Mouse (Mus musculus): ENCODE data around the gene Gm6309.
"Not testable (repeated sequence)": the region's sequence is repeated elsewhere in the genome, so short reads cannot be mapped to it uniquely, and the experiment has no call there.

The Gm6309 gene

DNA sequence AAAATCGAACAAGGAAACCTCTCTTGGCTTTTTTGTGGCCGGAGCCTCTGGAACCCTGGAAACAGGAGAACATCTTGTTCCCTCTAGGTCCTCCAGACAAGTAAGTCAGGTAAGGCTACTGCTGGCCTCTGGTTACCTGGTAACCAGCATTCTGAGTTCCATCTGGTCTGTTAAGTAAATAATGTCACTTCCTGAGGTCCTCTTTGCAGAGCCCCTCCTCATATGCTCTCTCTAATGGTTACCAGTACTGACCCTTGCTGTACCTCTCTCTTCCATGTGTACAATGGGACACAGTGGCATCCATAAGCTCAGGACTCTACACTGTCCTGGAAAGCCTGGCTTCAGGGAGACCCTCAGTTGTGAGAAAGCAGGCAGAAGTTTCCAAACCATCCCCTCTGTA is at the start of gene Gm6309:
Gene Gm6309, minus strand, starts transcription at position 101 of the 400 bp plus-strand sequence.
- DNase-seq = not testable (repeated sequence)

DNA sequence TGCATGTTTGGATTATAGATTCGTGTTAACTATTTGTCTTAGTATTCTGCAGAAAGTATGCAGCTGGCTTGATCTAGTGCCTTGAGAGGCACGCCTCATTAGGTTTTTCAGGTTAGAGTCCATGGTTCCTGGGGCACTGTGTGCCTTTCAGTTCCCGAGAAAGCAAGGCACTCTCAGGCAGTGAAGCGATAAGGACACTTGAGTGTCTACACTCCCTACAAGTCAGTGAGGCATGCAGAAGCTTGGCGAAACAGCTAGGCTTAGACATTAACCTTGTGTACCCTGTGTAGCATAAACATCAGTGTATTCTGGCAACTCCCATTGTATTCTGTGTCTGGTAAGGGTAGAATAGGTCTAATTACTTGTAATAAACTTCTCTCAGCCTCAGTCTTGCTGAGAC is 35.0 kb upstream of the Gm6309 start:
- DNase-seq = no peak

DNA sequence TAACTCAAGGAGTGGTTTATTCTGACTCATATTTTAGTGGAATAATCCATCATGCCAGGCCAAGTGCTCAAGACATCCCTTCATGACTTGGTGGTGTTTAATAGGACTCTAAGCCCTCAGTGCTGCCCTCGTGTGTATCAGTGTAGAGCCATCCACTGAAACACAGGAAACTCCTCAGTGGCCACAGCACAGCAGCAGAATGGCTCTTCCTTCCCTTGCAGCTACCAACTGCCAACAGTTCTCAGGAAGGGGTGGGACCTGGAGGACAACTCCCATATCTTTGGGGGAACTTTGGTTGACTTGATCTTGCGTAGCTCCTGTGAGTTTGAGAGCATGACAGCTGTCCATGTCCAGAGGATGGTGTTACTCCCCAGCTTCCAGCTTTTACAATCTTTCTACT is 33.4 kb upstream of the Gm6309 start:
- no peak for DNase-seq

DNA sequence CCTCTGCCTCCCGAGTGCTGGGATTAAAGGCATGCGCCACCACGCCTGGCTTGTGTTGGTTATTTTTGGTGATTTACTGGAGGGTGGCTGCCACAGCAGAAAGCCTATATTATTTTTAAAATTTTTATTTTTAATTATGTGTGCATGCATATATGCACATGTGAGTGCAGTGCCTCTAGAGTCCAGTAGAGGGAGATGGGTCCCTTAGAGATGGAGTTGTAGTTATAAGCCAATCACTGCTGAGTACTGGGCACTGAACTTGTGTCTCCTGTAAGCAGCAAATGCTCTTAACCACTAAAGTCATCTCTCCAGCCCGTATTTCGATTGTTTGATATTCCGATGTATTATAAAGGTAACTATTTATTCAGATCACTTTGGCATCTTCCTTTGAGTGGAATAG is 30.1 kb upstream of the Gm6309 start:
- no peak for DNase-seq

DNA sequence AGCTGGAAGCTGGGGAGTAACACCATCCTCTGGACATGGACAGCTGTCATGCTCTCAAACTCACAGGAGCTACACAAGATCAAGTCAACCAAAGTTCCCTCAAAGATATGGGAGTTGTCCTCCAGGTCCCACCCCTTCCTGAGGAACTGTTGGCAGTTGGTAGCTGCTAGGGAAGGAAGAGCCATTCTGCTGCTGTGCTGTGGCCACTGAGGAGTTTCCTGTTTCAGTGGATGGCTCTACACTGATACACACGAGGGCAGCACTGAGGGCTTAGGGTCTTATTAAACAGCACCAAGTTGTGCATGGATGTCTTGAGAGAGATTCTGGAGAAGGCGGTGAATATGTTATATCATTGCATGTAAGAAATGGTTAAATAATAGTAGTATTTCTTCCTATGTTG is 29.0 kb upstream of the Gm6309 start:
- DNase-seq = no peak

DNA sequence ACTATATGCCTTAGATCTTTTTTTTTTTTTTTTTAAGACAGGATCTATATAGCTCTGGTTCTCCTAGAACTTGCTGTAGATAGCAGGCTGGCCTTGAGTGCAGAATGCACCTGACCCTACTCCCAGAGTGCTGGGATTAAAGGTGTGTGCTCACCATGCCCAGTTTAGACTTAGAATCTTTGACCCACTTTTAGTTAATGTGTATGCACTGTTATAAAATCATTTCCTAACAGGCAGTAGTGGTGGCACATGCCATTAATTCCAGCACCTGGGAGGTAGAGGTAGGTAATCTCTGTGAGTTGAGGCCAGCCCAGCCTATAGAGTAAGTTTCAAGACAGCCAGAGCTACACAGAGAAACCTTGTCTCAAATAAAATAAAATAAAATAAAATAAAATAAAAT is 28.6 kb upstream of the Gm6309 start:
- DNase-seq = no peak

DNA sequence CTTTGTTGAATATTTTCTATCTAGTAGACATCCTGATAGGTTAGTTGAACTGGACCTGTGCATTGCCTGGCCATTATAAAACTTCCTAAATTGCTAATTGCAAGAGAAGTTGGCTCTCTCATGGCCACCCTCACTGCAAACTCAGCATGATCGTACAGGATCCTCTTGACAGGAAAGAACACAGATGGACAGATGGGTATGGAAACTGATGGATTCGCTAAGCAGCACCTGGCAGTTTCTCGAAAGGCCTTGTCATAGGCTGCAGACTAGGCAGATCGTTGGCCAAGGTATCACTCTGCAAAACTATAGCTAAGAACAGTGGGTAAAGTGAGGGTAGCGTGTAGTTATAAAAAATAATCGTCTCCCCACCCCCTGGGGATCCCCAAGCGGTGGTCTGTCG is 22.8 kb upstream of the Gm6309 start:
- DNase-seq = no peak

DNA sequence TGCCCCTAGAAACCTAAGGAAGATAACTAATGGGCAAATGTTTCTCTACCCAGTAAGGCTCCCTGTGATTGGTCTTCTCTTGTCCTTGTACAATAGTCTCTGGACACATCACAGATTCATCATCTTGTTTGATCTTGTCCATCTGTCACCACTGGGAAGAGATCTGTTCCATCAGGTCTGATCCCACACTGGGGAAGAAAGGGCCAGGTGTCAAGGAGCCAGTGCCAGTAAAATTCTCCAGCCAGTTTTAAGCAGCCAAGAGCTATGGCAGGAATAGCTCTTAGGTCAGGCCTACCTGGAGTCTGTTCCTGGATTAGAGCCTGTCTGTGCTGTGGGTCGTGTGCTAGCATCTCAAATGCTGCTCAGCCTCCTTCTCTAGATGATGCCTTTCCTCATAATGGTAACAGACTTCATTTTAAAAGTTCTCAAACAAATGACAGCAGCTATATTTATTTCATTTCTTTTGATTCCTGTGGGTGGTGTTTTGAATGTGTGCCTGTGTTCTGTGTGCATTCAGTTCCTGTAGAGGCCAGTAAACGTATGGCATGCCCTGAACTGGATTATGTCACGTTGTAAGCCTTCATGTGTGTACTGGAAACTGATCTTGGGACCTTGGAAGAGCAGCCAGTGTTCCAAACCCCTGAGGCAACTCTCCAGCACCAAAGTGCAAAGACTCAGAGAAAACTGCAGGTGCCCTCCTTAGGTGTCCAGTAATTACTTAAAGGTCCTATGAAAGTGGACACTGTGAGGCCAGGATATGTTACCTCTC is 20.2 kb upstream of the Gm6309 start:
- no peak for DNase-seq

DNA sequence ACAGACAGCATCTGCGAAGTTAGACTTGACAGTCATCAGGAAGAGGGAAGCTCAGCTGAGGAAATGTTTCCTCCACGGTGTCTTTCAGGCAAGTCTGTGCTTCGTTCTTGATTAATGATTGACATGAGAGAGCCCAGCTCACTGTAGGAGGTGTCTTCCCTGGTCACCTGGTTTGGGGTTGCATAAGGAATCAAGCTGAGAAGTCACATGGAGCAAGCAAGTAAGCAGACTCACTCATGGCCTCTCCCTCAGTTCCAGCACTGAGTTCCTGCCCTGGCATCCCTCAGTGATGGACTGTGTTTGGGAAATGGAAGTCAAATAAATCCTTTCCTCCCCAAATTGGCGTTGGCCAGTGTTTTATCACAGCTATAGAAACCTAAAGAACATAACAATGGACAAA is 19.6 kb upstream of the Gm6309 start:
- DNase-seq = no peak

DNA sequence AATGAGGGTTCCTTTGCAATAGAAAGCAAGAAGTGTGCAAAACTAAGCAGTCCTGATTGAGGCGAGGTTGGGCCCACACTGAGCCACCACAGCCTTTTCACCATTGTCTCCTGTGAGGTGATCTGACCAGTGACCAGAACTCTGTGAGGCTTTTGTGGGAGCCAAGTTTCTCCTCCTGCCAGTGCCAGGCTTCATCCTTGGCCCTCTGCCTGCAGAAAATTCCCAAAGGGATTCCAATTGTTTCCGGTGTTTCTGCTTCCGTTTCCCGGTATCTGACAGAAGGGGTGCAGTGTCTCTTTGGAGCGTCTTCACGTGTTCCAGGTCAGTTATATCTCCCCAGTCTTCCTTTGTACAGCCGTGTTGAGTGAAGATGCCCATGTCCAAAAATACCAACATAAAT is 18.2 kb upstream of the Gm6309 start:
- DNase-seq = no peak

DNA sequence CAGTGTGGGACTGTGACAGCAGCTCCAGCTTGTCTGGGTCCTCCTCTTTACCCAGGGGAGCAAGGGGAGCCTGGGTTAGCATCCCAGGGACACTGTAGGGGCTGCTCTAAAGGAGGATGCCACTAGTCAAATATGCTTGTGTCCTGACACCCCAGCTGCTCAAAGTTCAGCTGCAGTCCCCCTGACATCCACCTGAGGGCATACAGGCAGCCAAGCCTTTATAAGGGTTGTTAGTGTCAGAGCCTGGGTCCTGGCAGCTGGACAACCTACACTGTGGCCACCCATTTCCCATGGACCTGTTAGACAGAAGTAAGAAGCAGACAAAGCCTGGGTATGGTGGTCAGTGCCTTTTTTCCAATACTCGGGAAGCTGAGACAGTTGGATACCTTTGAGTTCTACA is 17.6 kb upstream of the Gm6309 start:
- DNase-seq = peak; percentile 12

DNA sequence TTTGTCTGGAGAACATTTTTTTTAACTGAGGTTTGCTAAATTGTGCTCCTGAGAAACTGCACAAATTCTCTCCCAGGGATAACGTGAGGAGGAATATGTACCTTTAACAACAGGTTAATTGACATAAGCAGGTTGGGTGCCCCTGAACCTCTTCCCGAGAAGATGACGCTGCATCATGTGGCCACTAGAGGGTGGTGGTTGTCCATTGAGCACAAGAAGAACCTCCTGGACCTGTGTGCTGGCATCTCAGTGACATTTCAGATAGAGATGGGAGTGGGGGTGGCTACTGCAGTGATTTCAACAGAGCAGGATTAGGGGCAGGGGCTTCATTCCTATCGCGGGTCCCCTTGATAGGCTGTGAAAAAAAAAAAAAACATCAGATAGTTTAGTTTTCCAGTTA is 16.9 kb upstream of the Gm6309 start:
- DNase-seq = peak; percentile 72

DNA sequence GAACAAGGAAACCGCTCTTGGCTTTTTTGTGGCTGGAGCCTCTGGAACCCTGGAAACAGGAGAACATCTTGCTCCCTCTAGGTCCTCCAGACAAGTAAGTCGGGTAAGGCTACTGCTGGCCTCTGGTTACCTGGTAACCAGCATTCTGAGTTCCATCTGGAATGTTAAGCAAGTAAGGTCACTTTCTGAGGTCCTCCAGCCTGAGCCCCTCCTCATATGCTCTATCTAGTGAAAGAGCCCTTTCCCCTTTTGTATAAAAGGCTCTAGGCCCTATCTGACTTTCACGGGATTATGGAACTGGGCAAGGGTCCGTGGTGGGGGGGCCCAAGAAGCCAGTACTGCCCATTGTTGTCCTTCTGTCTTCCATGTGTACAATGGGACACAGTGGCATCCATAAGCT is 14.7 kb upstream of the Gm6309 start, which contains the start of gene 1700001J03Rik:
Gene 1700001J03Rik, minus strand, starts transcription at position 101 of the 400 bp plus-strand sequence.
- not testable (repeated sequence) for DNase-seq

DNA sequence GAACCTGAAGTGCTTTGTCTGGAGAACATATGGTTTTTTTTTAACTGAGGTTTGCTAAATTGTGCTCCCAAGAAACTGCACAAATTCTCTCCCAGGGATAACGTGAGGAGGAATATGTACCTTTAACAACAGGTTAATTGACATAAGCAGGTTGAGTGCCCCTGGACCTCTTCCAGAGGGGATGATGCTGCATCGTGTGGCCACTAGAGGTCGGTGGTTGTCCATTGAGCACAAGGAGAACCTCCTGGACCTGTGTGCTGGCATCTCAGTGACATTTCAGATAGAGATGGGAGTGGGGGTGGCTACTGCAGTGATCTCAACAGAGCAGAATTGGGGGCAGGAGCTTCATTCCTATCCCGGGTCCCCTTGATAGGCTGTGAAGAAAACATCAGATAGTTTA is 2.2 kb upstream of the Gm6309 start:
- not testable (repeated sequence) for DNase-seq

DNA sequence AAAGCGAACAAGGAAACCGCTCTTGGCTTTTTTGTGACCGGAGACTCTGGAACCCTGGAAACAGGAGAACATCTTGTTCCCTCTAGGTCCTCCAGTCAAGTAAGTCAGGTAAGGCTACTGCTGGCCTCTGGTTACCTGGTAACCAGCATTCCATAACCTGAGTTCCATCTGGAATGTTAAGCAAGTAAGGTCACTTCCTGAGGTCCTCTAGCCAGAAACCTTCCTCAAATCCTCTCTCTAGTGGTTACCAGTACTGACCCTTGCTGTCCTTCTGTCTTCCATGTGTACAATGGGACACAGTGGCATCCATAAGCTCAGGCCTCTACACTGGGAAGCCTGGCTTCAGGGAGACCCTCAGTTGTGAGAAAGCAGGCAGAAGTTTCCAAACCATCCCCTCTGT is 10.1 kb downstream of the Gm6309 start, which contains the start of gene Gm5565:
Gene Gm5565, minus strand, starts transcription at position 101 of the 400 bp plus-strand sequence.
- not testable (repeated sequence) for DNase-seq

DNA sequence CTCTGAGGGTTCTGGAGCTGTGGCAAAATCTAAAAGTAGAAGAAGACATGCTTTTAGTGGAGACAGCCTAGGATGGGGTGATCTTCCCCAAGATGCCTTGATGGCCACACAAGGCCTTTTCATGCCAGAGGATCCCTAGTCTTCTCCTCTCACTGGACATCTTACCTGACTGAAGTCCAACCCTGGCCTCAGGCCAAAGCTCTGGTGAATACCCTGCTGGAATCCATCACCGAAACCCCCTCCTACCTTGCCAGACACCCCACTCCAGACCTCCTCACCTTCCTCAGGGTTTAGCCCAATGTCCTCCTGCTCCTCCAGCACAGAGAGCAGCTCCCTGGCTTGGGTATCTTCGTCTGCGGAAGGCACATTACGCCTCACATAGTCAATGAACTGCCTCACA is 12.2 kb downstream of the Gm6309 start:
- DNase-seq = not testable (repeated sequence)

DNA sequence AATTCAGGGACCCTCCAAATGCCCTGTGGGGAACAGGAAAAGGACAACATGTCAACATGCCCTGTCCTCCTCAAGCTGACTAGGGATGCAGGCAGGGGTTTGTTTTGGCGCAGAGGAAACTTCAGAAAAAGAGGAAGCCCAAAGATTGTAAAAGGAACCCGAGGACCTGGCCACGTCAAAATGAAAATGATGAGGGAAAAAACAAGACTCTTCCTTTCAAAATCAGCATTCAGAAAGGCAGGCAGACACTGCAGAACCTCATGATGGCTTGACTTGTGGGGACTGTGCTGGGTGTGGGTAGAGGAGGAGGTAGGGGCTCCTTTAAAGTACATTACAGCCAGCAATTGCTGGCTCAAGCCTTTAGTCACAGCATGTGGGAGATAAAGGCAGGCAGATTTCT is 20.1 kb downstream of the Gm6309 start:
- DNase-seq = no peak

DNA sequence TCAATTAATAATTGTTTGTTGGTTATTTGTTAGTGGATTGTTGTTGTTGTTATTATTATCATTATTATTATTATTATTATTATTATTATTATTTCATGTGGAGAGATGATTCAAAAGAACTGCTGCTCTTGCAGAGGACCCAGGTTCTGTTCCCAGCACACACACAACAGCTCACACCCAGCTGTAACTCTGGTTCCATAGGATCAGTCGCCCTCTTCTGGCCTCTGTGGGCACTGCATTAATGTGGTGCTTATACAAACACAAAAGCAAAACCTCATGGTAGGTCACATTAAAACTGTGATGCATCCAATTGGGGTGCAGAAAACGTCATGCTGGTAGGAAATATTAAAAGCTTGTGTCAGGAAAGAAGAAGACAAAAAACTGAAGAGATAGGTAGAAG is 22.6 kb downstream of the Gm6309 start:
- peak; percentile 10 for DNase-seq
